In the genomic region with DNA sequence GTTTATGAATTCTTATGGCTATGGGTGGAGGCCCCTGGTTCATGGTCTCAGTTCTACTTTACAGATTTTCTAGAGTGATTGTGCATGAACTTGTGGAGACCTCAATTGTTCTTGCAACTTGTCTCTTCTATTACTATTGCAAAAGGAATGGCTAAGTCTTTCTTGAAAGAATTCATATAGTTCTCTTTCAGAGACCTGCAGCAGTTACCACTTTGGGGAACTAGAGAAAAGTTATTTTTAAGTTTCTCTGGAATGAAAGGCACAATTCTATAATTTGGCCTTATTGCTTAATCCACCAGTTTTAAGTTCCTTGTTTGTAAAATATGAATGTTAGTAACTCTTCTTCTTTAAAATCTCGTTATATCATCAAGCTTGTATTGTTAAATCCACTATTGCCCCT, we compare ENCODE assay signal across 19 mouse cellular contexts.
"Had no signal": no experiment of that assay in that cellular context is flagged by ENCODE, and none has a peak within 500 bp of the region (broad histone marks: within the 10 kb centered on the region; RNA-seq: fewer than 3 reads in every experiment).

No protein-coding gene starts in this region.

- ATAC-seq: liver, postnatal 0 days; lung, postnatal 0 days; midbrain, embryonic 15.5 days had no signal

- H3K9me3 ChIP-seq: limb, embryonic 10.5 days; limb, embryonic 13.5 days; midbrain, embryonic 12.5 days; midbrain, embryonic 15.5 days; neural tube, embryonic 13.5 days had no signal

- H3K4me2 ChIP-seq: limb, embryonic 13.5 days; lung, embryonic 14.5 days; midbrain, embryonic 12.5 days; midbrain, embryonic 15.5 days; neural tube, embryonic 13.5 days had no signal

- H3K4me1 ChIP-seq: limb, embryonic 10.5 days; limb, embryonic 13.5 days; midbrain, embryonic 12.5 days; midbrain, embryonic 15.5 days; neural tube, embryonic 13.5 days had no signal

- H3K27me3 ChIP-seq: limb, embryonic 13.5 days; midbrain, embryonic 12.5 days; midbrain, embryonic 15.5 days; neural tube, embryonic 13.5 days had no signal

- H3K4me3 ChIP-seq: layer of hippocampus, adult 2 months; limb, embryonic 10.5 days; limb, embryonic 13.5 days; midbrain, embryonic 12.5 days; midbrain, embryonic 15.5 days; myocyte; neural tube, embryonic 13.5 days had no signal

- H3K9ac ChIP-seq: limb, embryonic 13.5 days; liver, embryonic 14.5 days; liver, postnatal 0 days; lung, embryonic 14.5 days; midbrain, embryonic 12.5 days; midbrain, embryonic 15.5 days; neural tube, embryonic 13.5 days had no signal

- H3K36me3 ChIP-seq: limb, embryonic 10.5 days; limb, embryonic 13.5 days; midbrain, embryonic 12.5 days; midbrain, embryonic 15.5 days; neural tube, embryonic 13.5 days had no signal

- DNase-seq: kidney, adult 18-20 months; kidney, adult 9 months; kidney, postnatal 14 days; kidney, postnatal 4 days; layer of hippocampus, adult 9-11 months; liver; liver, postnatal 0 days; lung, embryonic 14.5 days; thymus, adult 18-20 months; thymus, postnatal 36 days had no signal

- H3K27ac ChIP-seq: layer of hippocampus, adult 2 months; limb, embryonic 10.5 days; limb, embryonic 13.5 days; liver, embryonic 14.5 days; midbrain, embryonic 12.5 days; midbrain, embryonic 15.5 days; neural tube, embryonic 13.5 days had no signal
